Mouse (Mus musculus): Measurements from ENCODE around the gene Srp14.

Gene Srp14

GRCm38 (mm10) chr2:118431589-118431988 lies 47.9 kb downstream of the Srp14 start:
- DNase-seq = peak; percentile 11

GRCm38 (mm10) chr2:118430630-118431029 lies 48.9 kb downstream of the Srp14 start:
- DNase-seq = no peak

GRCm38 (mm10) chr2:118429297-118429696 lies 50.2 kb downstream of the Srp14 start:
- DNase-seq = no peak

- DNase-seq = no peak
These were observed 51.2 kb downstream of the Srp14 start for GRCm38 (mm10) chr2:118428296-118428695.
